Mouse (Mus musculus) liver, postnatal 0 days (tissue): ENCODE results near the gene Lmo3. TPM values are rescaled to one million over a fixed set of nuclear protein-coding genes. Genes with fewer than 3 reads are reported as not detected.

Experiments
- ATAC-seq: fragments of 200-750 bp; cut with Nextera tagmentation; 2 replicates; pipeline ENCODE4 v1.8.0; 2017; ENCODE audit warnings: mild to moderate bottlenecking, moderate library complexity
- DNase-seq: peaks from one replicate; pipeline ENCODE4 v3.0.0-alpha.2; 2016
- H3K27ac ChIP-seq: fragments of 300-500 bp; sonication (generic); 2 replicates; pipeline ENCODE4 v1.5.1; 2014; ENCODE audit warnings: antibody characterized with exemption, moderate library complexity, mild to moderate bottlenecking, low read depth
- H3K27me3 ChIP-seq: fragments of 300-500 bp; sonication (generic); 2 replicates; pipeline ENCODE4 v1.6.1; 2014; ENCODE audit warnings: low read length, control low read depth, mixed read lengths; ENCODE audit not compliant: insufficient read depth
- H3K36me3 ChIP-seq: fragments of 300-500 bp; sonication (generic); replicated peaks from 2 replicates; pipeline ENCODE4 v1.6.1; 2014; ENCODE audit warnings: mild to moderate bottlenecking, control low read depth, low read length, moderate library complexity, mixed read lengths; ENCODE audit not compliant: insufficient read depth
- H3K4me1 ChIP-seq: fragments of 300-500 bp; sonication (generic); 2 replicates; pipeline ENCODE4 v1.6.1; 2014; ENCODE audit warnings: antibody characterized with exemption, mild to moderate bottlenecking, control low read depth; ENCODE audit not compliant: insufficient read depth
- H3K4me2 ChIP-seq: fragments of 300-500 bp; sonication (generic); 2 replicates; pipeline ENCODE4 v1.6.1; 2014; ENCODE audit warnings: low read depth, mild to moderate bottlenecking, low read length, moderate library complexity, mixed read lengths
- H3K4me3 ChIP-seq: fragments of 300-500 bp; sonication (generic); 2 replicates; pipeline ENCODE4 v1.5.1; 2014; ENCODE audit warnings: low read depth, low read length
- H3K9ac ChIP-seq: fragments of 300-500 bp; sonication (generic); replicated peaks from 2 replicates; pipeline ENCODE4 v1.6.1; 2014; ENCODE audit warnings: mild to moderate bottlenecking, moderate library complexity
- H3K9me3 ChIP-seq: fragments of 300-500 bp; sonication (generic); 2 replicates; pipeline ENCODE4 v1.6.1; 2016; ENCODE audit warnings: mild to moderate bottlenecking, control low read depth, low read length, mixed read lengths
- CTCF ChIP-seq: sonication (generic); IDR thresholded peaks from 2 replicates; pipeline ENCODE4 v1.5.1; 2016; ENCODE audit warnings: antibody characterized with exemption, low read depth
- EP300 ChIP-seq: IDR thresholded peaks from 2 replicates; pipeline ENCODE4 v1.6.1; 2016; ENCODE audit warnings: antibody characterized with exemption, low read depth, mild to moderate bottlenecking
- WGBS: fragments of 180-500 bp; shearing (Covaris S2); extraction: QIAGEN DNeasy Blood & Tissue Kit; methylation state at CpG from one replicate; pipeline ENCODE4 v1.1.7; 2014; ENCODE audit not compliant: insufficient replicate concordance; 5-methylcytosine and 5-hydroxymethylcytosine counted together
- polyA plus RNA-seq: library from polyadenylated mRNA; unstranded; fragments of >200 nt; fragmentation: Nextera tagmentation; extraction: Ambion mirVana; gene quantifications from 2 replicates; pipeline ENCODE4 v1.2.1, GENCODE M21; 2015

Lmo3 gene
- polyA plus RNA-seq, 1 experiment from 2014 or later: not detected

DNA sequence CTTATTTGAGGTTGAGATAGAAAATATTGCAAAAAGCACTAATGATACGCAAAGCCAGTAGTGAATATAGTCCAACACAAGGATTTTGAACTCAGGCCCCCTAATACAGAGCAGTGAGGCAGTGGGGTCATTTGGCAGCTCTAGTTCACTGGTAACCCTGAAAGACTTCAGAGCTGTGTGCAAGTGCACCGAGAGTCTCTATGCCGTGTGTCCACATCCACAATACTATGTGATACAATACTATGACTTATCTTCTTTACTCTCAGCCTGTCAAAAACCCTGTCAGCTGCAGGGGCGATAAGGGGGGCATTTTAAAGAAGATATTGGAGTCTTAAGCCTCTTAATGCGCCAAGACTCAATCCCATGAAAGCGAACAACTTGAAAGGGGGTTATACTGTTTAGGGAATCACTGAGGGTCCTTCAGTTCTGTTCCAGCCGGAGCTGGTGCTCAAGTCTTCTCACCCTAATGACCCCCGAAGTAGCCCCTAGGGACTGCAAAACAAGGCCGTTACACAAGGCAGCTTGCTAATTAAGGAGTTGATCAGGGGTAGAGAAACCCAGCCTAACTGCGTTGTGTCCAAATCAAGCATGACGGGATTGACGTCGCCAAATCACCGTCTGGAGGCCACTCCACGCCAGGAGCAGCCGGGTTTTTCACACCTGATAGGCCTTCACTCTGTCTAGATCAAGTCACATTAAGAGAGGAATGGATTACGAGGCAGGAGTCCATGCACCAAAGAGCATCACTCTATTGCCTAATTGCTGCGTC lies 193.4 kb downstream of the Lmo3 start:
- Histone ChIP-seq H3K4me3 (no peak overlapping the region), H3K4me1 (no peaks in the 10 kb centered on the region), H3K27me3 (no peaks in the 10 kb centered on the region), H3K4me2 (no peak overlapping the region), H3K27ac (no peak overlapping the region), H3K9me3 (no peaks in the 10 kb centered on the region), H3K9ac (no peak overlapping the region), H3K36me3 (no peaks in the 10 kb centered on the region)
- WGBS: 76% methylated on average over 18 of the region's 18 CpGs
- DNase-seq: no peak
- no peak for ATAC-seq
- TF ChIP-seq EP300: no peak
- no peak for TF ChIP-seq CTCF

DNA sequence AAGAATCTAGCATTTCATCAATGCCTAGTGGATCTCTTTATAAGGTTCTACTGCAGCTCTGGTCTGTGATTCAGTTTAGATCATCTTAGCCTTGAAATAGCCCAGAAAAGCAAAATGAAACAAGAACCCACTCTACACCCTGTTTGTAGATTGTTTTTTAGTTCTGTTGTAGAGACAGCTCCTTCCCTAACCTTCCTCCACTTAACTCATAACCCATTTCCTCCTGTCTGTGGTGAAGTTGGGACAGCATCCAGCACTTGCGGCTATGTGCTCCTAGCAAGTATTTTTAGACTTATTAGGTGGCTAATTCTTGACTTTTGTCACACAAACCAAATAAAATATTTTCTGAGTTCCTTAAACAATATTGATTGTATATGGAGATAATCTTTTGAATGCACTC lies 198.6 kb downstream of the Lmo3 start:
- DNase-seq (no peak), ATAC-seq (no peak)
- H3K9ac ChIP-seq: no peak overlapping the region
- no peak overlapping the region for H3K27ac ChIP-seq
- no peak overlapping the region for H3K4me2 ChIP-seq
- H3K36me3 ChIP-seq: no peaks in the 10 kb centered on the region
- TF ChIP-seq CTCF: no peak
- no peaks in the 10 kb centered on the region for H3K9me3 ChIP-seq
- H3K27me3 ChIP-seq: no peaks in the 10 kb centered on the region
- WGBS: 68% methylated on average over 1 of the region's 1 CpGs
- H3K4me3 ChIP-seq: no peak overlapping the region
- no peaks in the 10 kb centered on the region for H3K4me1 ChIP-seq

DNA sequence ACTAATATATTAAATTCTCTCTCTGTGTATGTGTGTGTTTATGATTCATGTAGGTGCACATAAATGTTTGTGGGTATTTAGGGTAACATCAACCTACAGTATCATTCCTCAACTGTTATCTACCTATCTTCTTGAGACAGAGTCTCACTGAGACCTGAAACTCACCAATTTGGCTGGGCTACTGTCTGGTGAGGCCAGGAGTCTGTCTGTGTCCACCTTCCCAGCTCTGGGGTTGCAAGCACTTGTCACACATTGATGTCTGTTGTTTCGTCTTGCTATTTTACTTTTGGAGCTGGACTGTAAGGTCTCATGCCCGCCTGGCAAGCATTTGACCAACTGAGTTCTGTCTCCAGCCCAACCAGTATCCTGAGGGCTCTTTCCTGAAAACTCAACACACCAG lies 210.6 kb downstream of the Lmo3 start:
- no peaks in the 10 kb centered on the region for H3K9me3 ChIP-seq
- H3K4me1 ChIP-seq: no peaks in the 10 kb centered on the region
- WGBS: 53% methylated on average over 2 of the region's 2 CpGs
- no peak overlapping the region for H3K27ac ChIP-seq
- no peak overlapping the region for H3K9ac ChIP-seq
- H3K4me2 ChIP-seq: no peak overlapping the region
- no peak overlapping the region for H3K4me3 ChIP-seq
- no peak for TF ChIP-seq CTCF
- TF ChIP-seq EP300: no peak
- no peaks in the 10 kb centered on the region for H3K36me3 ChIP-seq
- ATAC-seq (no peak), DNase-seq (no peak)
- H3K27me3 ChIP-seq: no peaks in the 10 kb centered on the region

DNA sequence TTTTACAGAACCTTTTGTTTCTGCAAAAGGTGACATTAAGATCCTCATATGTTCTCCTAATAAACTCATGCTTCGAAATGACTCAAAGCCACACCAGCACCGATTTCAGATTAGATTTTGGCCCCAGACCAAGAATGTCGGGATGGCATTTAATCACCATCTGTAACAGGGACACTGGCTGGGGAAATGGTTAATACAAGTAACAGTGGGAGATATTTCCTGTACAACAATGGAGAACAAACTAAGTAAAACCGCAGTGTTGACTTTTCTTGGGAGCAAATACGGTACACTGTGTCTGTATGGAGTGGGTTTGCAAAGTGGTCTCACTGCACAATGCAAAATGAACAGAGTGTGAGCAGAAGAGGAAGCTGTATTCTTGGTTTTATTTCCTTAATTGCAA lies 217.7 kb downstream of the Lmo3 start:
- no peaks in the 10 kb centered on the region for H3K4me1 ChIP-seq
- no peak for ATAC-seq
- DNase-seq: no peak
- H3K9me3 ChIP-seq: no peaks in the 10 kb centered on the region
- 28% methylated on average over 5 of the region's 5 CpGs for WGBS
- H3K36me3 ChIP-seq: no peaks in the 10 kb centered on the region
- no peaks in the 10 kb centered on the region for H3K27me3 ChIP-seq
- H3K4me3 ChIP-seq: no peak overlapping the region
- no peak overlapping the region for H3K9ac ChIP-seq
- no peak for TF ChIP-seq EP300
- no peak for TF ChIP-seq CTCF
- no peak overlapping the region for H3K27ac ChIP-seq
- H3K4me2 ChIP-seq: no peak overlapping the region

DNA sequence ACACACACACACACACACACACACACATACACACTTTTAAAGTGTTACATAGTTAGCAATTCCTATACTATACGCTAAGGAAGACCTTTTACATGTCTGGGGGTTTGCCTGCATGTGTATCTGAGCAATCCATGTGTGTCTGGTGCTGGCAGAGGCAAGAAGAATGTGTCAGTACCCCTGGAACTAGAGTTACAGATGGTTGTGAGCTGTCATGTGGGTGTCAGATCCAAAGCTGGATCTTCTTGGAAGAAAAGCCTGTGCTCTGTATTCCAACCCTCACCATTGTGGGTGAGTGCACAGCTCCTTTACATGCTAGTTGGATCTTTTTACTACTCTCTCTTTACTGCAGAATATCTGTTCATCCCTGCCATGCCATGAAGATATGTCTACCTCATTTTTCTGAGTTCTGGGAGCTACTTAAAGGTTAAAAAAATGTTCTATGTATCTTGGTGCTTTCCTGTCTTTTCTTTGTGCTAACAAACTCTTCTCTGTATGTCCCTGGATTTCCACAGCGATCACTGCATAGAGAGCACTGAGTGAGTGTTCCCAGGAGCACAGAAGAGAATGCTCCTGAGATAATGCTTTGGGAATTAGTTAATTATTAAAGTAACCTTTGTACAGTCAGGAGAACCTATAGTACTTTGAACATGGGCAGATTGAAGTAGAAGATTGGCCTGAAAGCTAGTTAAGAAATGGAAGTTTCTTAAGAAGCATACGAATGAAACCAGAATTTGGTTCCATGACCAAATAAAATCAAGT lies 231.0 kb downstream of the Lmo3 start:
- H3K27ac ChIP-seq: 0 out of 2 replicates have a peak overlapping the region, but pooled peaks have one; percentile 3
- H3K9ac ChIP-seq: no peak overlapping the region
- H3K36me3 ChIP-seq: no peaks in the 10 kb centered on the region
- TF ChIP-seq EP300 (no peak), CTCF (no peak)
- DNase-seq (no peak), ATAC-seq (peak; percentile 73)
- H3K27me3 ChIP-seq: no peaks in the 10 kb centered on the region
- no peak overlapping the region for H3K4me3 ChIP-seq
- 57% methylated on average over 3 of the region's 3 CpGs for WGBS
- no peaks in the 10 kb centered on the region for H3K4me1 ChIP-seq
- H3K4me2 ChIP-seq: peak overlapping the region; percentile 32; the same call in 1 of the 2 replicates
- no peaks in the 10 kb centered on the region for H3K9me3 ChIP-seq

DNA sequence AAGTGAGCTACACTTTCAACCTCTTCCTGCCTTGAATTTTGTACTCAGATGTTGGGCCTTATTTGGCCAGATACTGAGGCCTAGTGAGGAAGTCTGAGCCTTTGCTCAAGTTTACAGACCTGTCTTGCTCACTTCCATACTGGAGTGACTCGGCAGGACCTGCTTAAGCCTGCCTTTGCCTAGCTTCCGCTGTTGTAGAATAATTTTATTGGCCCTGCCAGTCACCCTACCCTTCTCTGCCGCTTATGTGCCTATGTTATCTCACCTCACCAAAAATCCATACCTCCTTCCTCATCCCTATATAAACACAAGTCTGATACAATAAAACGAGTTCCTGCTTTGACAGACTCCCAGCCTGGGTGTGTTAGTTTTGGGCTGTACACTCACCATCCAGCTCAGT lies 235.2 kb downstream of the Lmo3 start:
- no peak for ATAC-seq
- no peaks in the 10 kb centered on the region for H3K9me3 ChIP-seq
- H3K36me3 ChIP-seq: no peaks in the 10 kb centered on the region
- DNase-seq: no peak
- no peaks in the 10 kb centered on the region for H3K27me3 ChIP-seq
- no peak for TF ChIP-seq EP300
- no peak for TF ChIP-seq CTCF
- no peak overlapping the region for H3K27ac ChIP-seq
- H3K9ac ChIP-seq: no peak overlapping the region
- WGBS: 57% methylated on average over 4 of the region's 4 CpGs
- no peak overlapping the region for H3K4me2 ChIP-seq
- H3K4me1 ChIP-seq: no peaks in the 10 kb centered on the region
- H3K4me3 ChIP-seq: no peak overlapping the region
